Mouse (Mus musculus): ENCODE data around the gene Adamtsl4.

The Adamtsl4 gene

GRCm38 (mm10) chr3:95635636-95636035, 52.1 kb downstream of the Adamtsl4 start:
- no peak for DNase-seq (ENCODE audit: low spot score)

GRCm38 (mm10) chr3:95632648-95633588, 54.8 kb downstream of the Adamtsl4 start:
- no peak for DNase-seq (ENCODE audit: low spot score)

- no peak for DNase-seq (ENCODE audit: low spot score)
Observed at GRCm38 (mm10) chr3:95631304-95631703, 56.4 kb downstream of the Adamtsl4 start.

- no peak for DNase-seq (ENCODE audit: low spot score)
Observed at GRCm38 (mm10) chr3:95630856-95631255, 56.9 kb downstream of the Adamtsl4 start.

GRCm38 (mm10) chr3:95629755-95630154, 58.0 kb downstream of the Adamtsl4 start:
- DNase-seq (ENCODE audit: low spot score): no peak

- DNase-seq (ENCODE audit: low spot score): no peak
Observed at GRCm38 (mm10) chr3:95627763-95628162, 60.0 kb downstream of the Adamtsl4 start.

All from urinary bladder, postnatal 10 days (tissue).